In genomic region chr5:143287774-143288328, GRCm38 (mm10) we compare ENCODE assay signal across 8 mouse cellular contexts. TPM values are rescaled to one million over a fixed set of nuclear protein-coding genes. Genes with fewer than 3 reads are reported as not detected.
DNase-seq lines count a peak whose midpoint lies in the region; ATAC-seq lines count a peak whose summit lies in the region.

No protein-coding gene starts in this region.

- peak overlapping the region; percentile 24 for H3K4me3 ChIP-seq in embryonic facial prominence, embryonic 12.5 days
- peak overlapping the region; percentile 49 for H3K4me3 ChIP-seq in limb, embryonic 10.5 days
- H3K4me3 ChIP-seq in neural tube, embryonic 14.5 days (ENCODE audit: low read depth, low read length), result peak overlapping the region; percentile 7; the same call in 1 of the 2 replicates

- DNase-seq in cerebellum, postnatal 4 days (ENCODE audit: low spot score in 2 of 2), result no peak
- DNase-seq in CD4-positive, CD25-positive, alpha-beta regulatory T cell, adult 2 months (ENCODE audit: low read depth, low spot score), result peak; percentile 51
- DNase-seq in limb, embryonic 10.5 days (ENCODE audit: low spot score), result peak; percentile 59
- no peak for DNase-seq in right cerebral cortex, postnatal 36 days (ENCODE audit: low spot score in 2 of 2)
- DNase-seq in left cerebral cortex, adult 18-20 months (ENCODE audit: low spot score in 2 of 2), result no peak

- ATAC-seq in cerebellum, adult (ENCODE audit: insufficient number of reproducible peaks, low FRiP score, low TSS enrichment), result peak; percentile 52; the same call in 1 of the 2 replicates
- peak; percentile 36; the same call in 1 of the 2 replicates for ATAC-seq in embryonic facial prominence, embryonic 12.5 days (ENCODE audit: insufficient number of reproducible peaks, insufficient read depth, low FRiP score, low TSS enrichment)
- ATAC-seq in neural tube, embryonic 14.5 days (ENCODE audit: low read depth), result no peak

- WGBS in embryonic facial prominence, embryonic 12.5 days, result 2% methylated on average over 48 of the region's 48 CpGs
- under 1% methylated on average over 48 of the region's 48 CpGs for WGBS in limb, embryonic 10.5 days
- 3% methylated on average over 48 of the region's 48 CpGs for WGBS in neural tube, embryonic 14.5 days

- H3K27me3 ChIP-seq in embryonic facial prominence, embryonic 12.5 days, result peaks cover 80% of the 10 kb centered on the region
- H3K27me3 ChIP-seq in limb, embryonic 10.5 days (ENCODE audit: low read depth, poor library complexity, severe bottlenecking), result peaks cover 97% of the 10 kb centered on the region
- peaks cover 40% of the 10 kb centered on the region for H3K27me3 ChIP-seq in neural tube, embryonic 14.5 days (ENCODE audit: control insufficient read depth, insufficient read depth, low read length)

- H3K4me2 ChIP-seq in embryonic facial prominence, embryonic 12.5 days (replicated peaks), result peak overlapping the region; percentile 45
- H3K4me2 ChIP-seq in neural tube, embryonic 14.5 days (ENCODE audit: low read depth, low read length), result peak overlapping the region; percentile 30; the same call in 1 of the 2 replicates

- no peak overlapping the region for H3K27ac ChIP-seq in embryonic facial prominence, embryonic 12.5 days
- H3K27ac ChIP-seq in limb, embryonic 10.5 days, result 0 out of 2 replicates have a peak overlapping the region, but pooled peaks have one; percentile 1
- H3K27ac ChIP-seq in neural tube, embryonic 14.5 days (ENCODE audit: low read depth, low read length), result no peak overlapping the region

- H3K36me3 ChIP-seq in embryonic facial prominence, embryonic 12.5 days, result 0 out of 2 replicates have a peak, but pooled peaks cover 3% of the 10 kb centered on the region
- no peaks in the 10 kb centered on the region for H3K36me3 ChIP-seq in limb, embryonic 10.5 days
- H3K36me3 ChIP-seq in neural tube, embryonic 14.5 days (ENCODE audit: control insufficient read depth, insufficient read depth, low read length), result no peaks in the 10 kb centered on the region

- H3K4me1 ChIP-seq in embryonic facial prominence, embryonic 12.5 days, result peaks cover 19% of the 10 kb centered on the region
- peaks cover 21% of the 10 kb centered on the region for H3K4me1 ChIP-seq in limb, embryonic 10.5 days
- H3K4me1 ChIP-seq in neural tube, embryonic 14.5 days (ENCODE audit: control insufficient read depth, insufficient read depth, low read length), result peaks cover 4% of the 10 kb centered on the region; the same call in 1 of the 2 replicates

- peak overlapping the region; percentile 25 for H3K9ac ChIP-seq in embryonic facial prominence, embryonic 12.5 days
- H3K9ac ChIP-seq in neural tube, embryonic 14.5 days (replicated peaks; ENCODE audit: low read depth, low read length), result no peak overlapping the region

- H3K9me3 ChIP-seq in embryonic facial prominence, embryonic 12.5 days, result no peaks in the 10 kb centered on the region
- no peaks in the 10 kb centered on the region for H3K9me3 ChIP-seq in limb, embryonic 10.5 days (replicated peaks)
- H3K9me3 ChIP-seq in neural tube, embryonic 14.5 days (ENCODE audit: control insufficient read depth, low read length), result no peaks in the 10 kb centered on the region

RNA-seq across cellular contexts. Expression of gene Zfp853, which starts 5.6 kb away (rescaled TPM):
- 0.06 and 0.12 TPM in 2 replicates for polyA plus RNA-seq in embryonic facial prominence, embryonic 12.5 days (2016; fragmentation: Nextera tagmentation; extraction: Ambion mirVana)
- 0.06 TPM in 1 of 2 replicates, not detected in the other for polyA plus RNA-seq in limb, embryonic 10.5 days (2016; fragmentation: Nextera tagmentation; extraction: Ambion mirVana)
- polyA plus RNA-seq in neural tube, embryonic 14.5 days (2014; fragmentation: Nextera tagmentation; extraction: Ambion mirVana), result 0.17 and 0.29 TPM in 2 replicates
- total RNA-seq in left cerebral cortex, adult 18-20 months (2021), result 1 to 10 TPM; 4.1 to 4.4 TPM

RNA-seq across cellular contexts. Expression of gene Zfp316, which starts 18.0 kb away (rescaled TPM):
- 9.7 and 10.1 TPM in 2 replicates for polyA plus RNA-seq in embryonic facial prominence, embryonic 12.5 days (2016; fragmentation: Nextera tagmentation; extraction: Ambion mirVana)
- polyA plus RNA-seq in limb, embryonic 10.5 days (2016; fragmentation: Nextera tagmentation; extraction: Ambion mirVana), result 3.4 and 4.4 TPM in 2 replicates
- polyA plus RNA-seq in neural tube, embryonic 14.5 days (2014; fragmentation: Nextera tagmentation; extraction: Ambion mirVana), result 5.2 and 7.0 TPM in 2 replicates
- total RNA-seq in left cerebral cortex, adult 18-20 months (2021), result 10 to 100 TPM; 22.3 to 25.3 TPM

RNA-seq across cellular contexts. Expression of gene E130309D02Rik, which starts 27.3 kb away (rescaled TPM):
- polyA plus RNA-seq in embryonic facial prominence, embryonic 12.5 days (2016; fragmentation: Nextera tagmentation; extraction: Ambion mirVana), result 49.5 and 51.2 TPM in 2 replicates
- 67.3 and 79.0 TPM in 2 replicates for polyA plus RNA-seq in limb, embryonic 10.5 days (2016; fragmentation: Nextera tagmentation; extraction: Ambion mirVana)
- 20.1 and 29.0 TPM in 2 replicates for polyA plus RNA-seq in neural tube, embryonic 14.5 days (2014; fragmentation: Nextera tagmentation; extraction: Ambion mirVana)
- total RNA-seq in left cerebral cortex, adult 18-20 months (2021), result 10 to 100 TPM; 25.4 to 27.7 TPM

RNA-seq across cellular contexts. Expression of gene Zdhhc4, which starts 41.2 kb away (rescaled TPM):
- 85.6 and 85.8 TPM in 2 replicates for polyA plus RNA-seq in embryonic facial prominence, embryonic 12.5 days (2016; fragmentation: Nextera tagmentation; extraction: Ambion mirVana)
- polyA plus RNA-seq in limb, embryonic 10.5 days (2016; fragmentation: Nextera tagmentation; extraction: Ambion mirVana), result 71.9 and 72.5 TPM in 2 replicates
- 81.2 and 84.9 TPM in 2 replicates for polyA plus RNA-seq in neural tube, embryonic 14.5 days (2014; fragmentation: Nextera tagmentation; extraction: Ambion mirVana)
- total RNA-seq in left cerebral cortex, adult 18-20 months (2021), result 10 to 100 TPM; 37.1 to 41.7 TPM

RNA-seq across cellular contexts. Expression of gene Zfp12, which starts 52.9 kb away (rescaled TPM):
- polyA plus RNA-seq in embryonic facial prominence, embryonic 12.5 days (2016; fragmentation: Nextera tagmentation; extraction: Ambion mirVana), result 26.6 and 27.2 TPM in 2 replicates
- 19.5 and 22.2 TPM in 2 replicates for polyA plus RNA-seq in limb, embryonic 10.5 days (2016; fragmentation: Nextera tagmentation; extraction: Ambion mirVana)
- polyA plus RNA-seq in neural tube, embryonic 14.5 days (2014; fragmentation: Nextera tagmentation; extraction: Ambion mirVana), result 24.0 and 31.0 TPM in 2 replicates
- 10 to 100 TPM; 32.1 to 34.7 TPM for total RNA-seq in left cerebral cortex, adult 18-20 months (2021)

Comparison
In these comparisons a context has a peak if more than half of its experiments do, and no peak if none do; other contexts are left out.
1. DNase-seq: peak in CD4-positive, CD25-positive, alpha-beta regulatory T cell, adult 2 months (single experiment) and limb, embryonic 10.5 days (single experiment); none in cerebellum, postnatal 4 days (0 of 2), right cerebral cortex, postnatal 36 days (0 of 2) and left cerebral cortex, adult 18-20 months (0 of 2).
2. Peak in every context shown above with its lines, with median percentiles within 50 percentile points of each other: H3K4me3 ChIP-seq.